Mouse (Mus musculus) lung, adult 2 months (tissue): ENCODE measurements around the gene H2-Eb2.

Experiments used
- CTCF ChIP-seq: fragments of 200-500 bp; IDR thresholded peaks from 2 replicates; pipeline ENCODE4 v1.5.1; 2011; ENCODE audit warnings: mild to moderate bottlenecking, low read length, control low read depth; ENCODE audit not compliant: insufficient read depth
- POLR2A ChIP-seq: fragments of 200-500 bp; IDR thresholded peaks from 2 replicates; pipeline ENCODE4 v1.6.1; 2011; ENCODE audit warnings: low read depth, mild to moderate bottlenecking, control low read depth, low read length, borderline replicate concordance; ENCODE audit errors: extremely low read depth

DNA sequence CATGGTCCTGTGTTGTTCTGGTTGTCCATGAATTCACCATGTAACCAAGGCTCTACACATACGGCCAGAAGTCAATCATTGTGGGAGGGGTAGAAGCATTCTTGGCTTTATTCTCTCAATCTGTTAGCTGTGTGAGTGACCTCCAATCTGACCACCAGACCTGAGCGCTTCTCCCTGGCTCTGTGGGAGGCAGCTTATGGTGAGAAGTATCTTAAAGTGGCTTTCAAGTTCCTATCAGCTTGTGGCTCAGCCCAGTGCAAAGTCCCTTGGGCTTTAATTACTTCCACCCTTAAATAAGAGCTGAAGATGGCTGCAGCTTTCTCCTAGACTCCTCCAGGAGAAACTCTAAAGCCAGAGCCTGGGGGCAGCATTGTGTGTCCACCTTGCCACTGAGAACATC is 51.4 kb downstream of the H2-Eb2 start, which contains the start of gene Btnl1:
- TF ChIP-seq CTCF (no peak), POLR2A (no peak)
